Comparison of ENCODE assay signal across 27 mouse cellular contexts in genomic region chr10:80279273-80279672, GRCm38 (mm10). TPM values are rescaled to one million over a fixed set of nuclear protein-coding genes. Genes with fewer than 3 reads are reported as not detected.
A peak's percentile ranks its signal among the peaks of the same experiment; 100 is the strongest.
DNase-seq lines count a peak whose midpoint lies in the region; ATAC-seq and TF ChIP-seq lines count a peak whose summit lies in the region.
"Had no signal": no experiment of that assay in that cellular context is flagged by ENCODE, and none has a peak within 500 bp of the region (broad histone marks: within the 10 kb centered on the region; RNA-seq: fewer than 3 reads in every experiment).

No protein-coding gene starts in this region.

- no peak for TF ChIP-seq POLR2A in kidney, adult 2 months (IDR thresholded peaks at IDR 0.05; ENCODE audit: low read depth, low read length)

- H3K4me1 ChIP-seq in kidney, embryonic 16.5 days (ENCODE audit: insufficient read depth, low read length), result 0 out of 2 replicates have a peak, but pooled peaks cover 6% of the 10 kb centered on the region
- H3K4me1 ChIP-seq in kidney, adult 2 months (ENCODE audit: control insufficient read depth, insufficient read depth, low read length), result peaks cover 22% of the 10 kb centered on the region
- peaks cover 26% of the 10 kb centered on the region for H3K4me1 ChIP-seq in liver, postnatal 0 days (ENCODE audit: insufficient read depth)
- peaks cover 8% of the 10 kb centered on the region; the same call in 1 of the 2 replicates for H3K4me1 ChIP-seq in liver, embryonic 12.5 days
- H3K4me1 ChIP-seq in neural tube, embryonic 13.5 days (replicated peaks), result peaks cover 10% of the 10 kb centered on the region
- H3K4me1 ChIP-seq: forebrain, embryonic 10.5 days; forebrain, embryonic 13.5 days had no signal

- H3K27ac ChIP-seq in kidney, embryonic 16.5 days (ENCODE audit: low read length), result 0 out of 2 replicates have a peak overlapping the region, but pooled peaks have one; percentile 24
- H3K27ac ChIP-seq in kidney, adult 2 months (ENCODE audit: insufficient read depth, low read depth, low read length), result no peak overlapping the region
- peak overlapping the region; percentile 16; the same call in 1 of the 2 replicates for H3K27ac ChIP-seq in liver, postnatal 0 days (ENCODE audit: low read depth)
- no peak overlapping the region for H3K27ac ChIP-seq in liver, embryonic 12.5 days
- no peak overlapping the region for H3K27ac ChIP-seq in neural tube, embryonic 13.5 days (replicated peaks)
- H3K27ac ChIP-seq: forebrain, embryonic 10.5 days; forebrain, embryonic 13.5 days; heart, embryonic 15.5 days; hindbrain, embryonic 10.5 days; hindbrain, embryonic 13.5 days had no signal

- H3K4me3 ChIP-seq in kidney, embryonic 16.5 days (ENCODE audit: low read length), result no peak overlapping the region
- no peak overlapping the region for H3K4me3 ChIP-seq in kidney, adult 2 months (ENCODE audit: insufficient read depth, low read depth, low read length)
- H3K4me3 ChIP-seq in liver, postnatal 0 days (ENCODE audit: low read depth, low read length), result no peak overlapping the region
- no peak overlapping the region for H3K4me3 ChIP-seq in liver, embryonic 12.5 days
- H3K4me3 ChIP-seq in neural tube, embryonic 13.5 days, result no peak overlapping the region
- H3K4me3 ChIP-seq: forebrain, embryonic 10.5 days; forebrain, embryonic 13.5 days; heart, embryonic 12.5 days; heart, embryonic 15.5 days; hindbrain, embryonic 10.5 days; hindbrain, embryonic 13.5 days had no signal

- DNase-seq in kidney, adult 2 months, result no peak
- DNase-seq in liver, postnatal 0 days, result no peak
- DNase-seq in neural tube, embryonic 10.5 days (ENCODE audit: extremely low spot score, low spot score), result no peak
- DNase-seq: adrenal gland, postnatal 10 days; adrenal gland, postnatal 36 days; B cell, adult 2 months; cerebellum, adult 18-20 months; cerebellum, adult 9-10 months; cerebellum, postnatal 14 days; gastrocnemius, postnatal 10 days; gastrocnemius, postnatal 36 days; heart, postnatal 10 days; heart, postnatal 36 days had no signal

- no peak for TF ChIP-seq CTCF in kidney, adult 2 months (conservative IDR thresholded peaks at IDR 0.05; ENCODE audit: insufficient read depth, insufficient read length, low read depth, low read length)
- no peak for TF ChIP-seq CTCF in liver, postnatal 0 days (IDR thresholded peaks at IDR 0.05; ENCODE audit: low read depth)

- no peak for ATAC-seq in kidney, embryonic 16.5 days (ENCODE audit: low FRiP score, low TSS enrichment)
- no peak for ATAC-seq in liver, postnatal 0 days
- no peak for ATAC-seq in liver, embryonic 12.5 days
- no peak for ATAC-seq in neural tube, embryonic 13.5 days (ENCODE audit: low read depth)
- ATAC-seq: forebrain, embryonic 13.5 days; forebrain, embryonic 16.5 days; hindbrain, embryonic 16.5 days; Patski had no signal

- no peak overlapping the region for H3K4me2 ChIP-seq in kidney, embryonic 16.5 days (replicated peaks; ENCODE audit: low read depth, low read length)
- H3K4me2 ChIP-seq in liver, postnatal 0 days (ENCODE audit: low read depth, low read length), result no peak overlapping the region
- H3K4me2 ChIP-seq in liver, embryonic 12.5 days, result no peak overlapping the region
- no peak overlapping the region for H3K4me2 ChIP-seq in neural tube, embryonic 13.5 days
- H3K4me2 ChIP-seq: forebrain, embryonic 13.5 days; heart, embryonic 12.5 days; heart, embryonic 15.5 days; hindbrain, embryonic 13.5 days had no signal

- H3K9me3 ChIP-seq in kidney, embryonic 16.5 days (ENCODE audit: low read length), result no peaks in the 10 kb centered on the region
- H3K9me3 ChIP-seq in liver, postnatal 0 days (ENCODE audit: low read length), result no peaks in the 10 kb centered on the region
- H3K9me3 ChIP-seq in liver, embryonic 12.5 days (replicated peaks), result no peaks in the 10 kb centered on the region
- H3K9me3 ChIP-seq in neural tube, embryonic 13.5 days, result no peaks in the 10 kb centered on the region
- H3K9me3 ChIP-seq: forebrain, embryonic 10.5 days; forebrain, embryonic 13.5 days; G1E; heart, embryonic 12.5 days; heart, embryonic 15.5 days; hindbrain, embryonic 10.5 days; hindbrain, embryonic 13.5 days had no signal

- no peak for TF ChIP-seq EP300 in liver, postnatal 0 days (IDR thresholded peaks at IDR 0.05; ENCODE audit: low read depth)

- peaks cover 81% of the 10 kb centered on the region for H3K36me3 ChIP-seq in kidney, embryonic 16.5 days (ENCODE audit: insufficient read depth, low read length)
- H3K36me3 ChIP-seq in kidney, adult 2 months (ENCODE audit: control insufficient read depth, insufficient read depth, low read length), result peaks cover 4% of the 10 kb centered on the region; the same call in 1 of the 2 replicates
- H3K36me3 ChIP-seq in liver, postnatal 0 days (replicated peaks; ENCODE audit: insufficient read depth, low read length), result peaks cover 79% of the 10 kb centered on the region
- H3K36me3 ChIP-seq in liver, embryonic 12.5 days, result peaks cover 100% of the 10 kb centered on the region
- H3K36me3 ChIP-seq in neural tube, embryonic 13.5 days, result peaks cover 96% of the 10 kb centered on the region

- H3K27me3 ChIP-seq in kidney, embryonic 16.5 days (ENCODE audit: insufficient read depth, low read length), result no peaks in the 10 kb centered on the region
- no peaks in the 10 kb centered on the region for H3K27me3 ChIP-seq in kidney, adult 2 months (replicated peaks; ENCODE audit: control insufficient read depth, insufficient read depth, low read length)
- H3K27me3 ChIP-seq in liver, postnatal 0 days (ENCODE audit: insufficient read depth, low read length), result no peaks in the 10 kb centered on the region
- H3K27me3 ChIP-seq in liver, embryonic 12.5 days (replicated peaks), result no peaks in the 10 kb centered on the region
- H3K27me3 ChIP-seq in neural tube, embryonic 13.5 days, result no peaks in the 10 kb centered on the region
- H3K27me3 ChIP-seq: CH12.LX; forebrain, embryonic 13.5 days; heart, embryonic 12.5 days; heart, embryonic 15.5 days; hindbrain, embryonic 13.5 days; Patski had no signal

- WGBS in kidney, embryonic 16.5 days, result 89% methylated on average over 12 of the region's 12 CpGs
- WGBS in kidney, adult 2 months, result 66% methylated on average over 12 of the region's 12 CpGs
- WGBS in liver, postnatal 0 days (ENCODE audit: insufficient replicate concordance), result 90% methylated on average over 12 of the region's 12 CpGs
- 87% methylated on average over 12 of the region's 12 CpGs for WGBS in liver, embryonic 12.5 days (ENCODE audit: insufficient replicate concordance)
- 93% methylated on average over 12 of the region's 12 CpGs for WGBS in neural tube, embryonic 13.5 days

- H3K9ac ChIP-seq in kidney, embryonic 16.5 days (replicated peaks; ENCODE audit: low read length), result no peak overlapping the region
- H3K9ac ChIP-seq in liver, postnatal 0 days (replicated peaks), result no peak overlapping the region
- H3K9ac ChIP-seq in liver, embryonic 12.5 days, result no peak overlapping the region
- H3K9ac ChIP-seq in neural tube, embryonic 13.5 days, result 0 out of 2 replicates have a peak overlapping the region, but pooled peaks have one; percentile 26
- H3K9ac ChIP-seq: forebrain, embryonic 13.5 days; heart, embryonic 12.5 days; heart, embryonic 15.5 days; hindbrain, embryonic 13.5 days had no signal

RNA-seq across cellular contexts. Expression of gene Rps15, which starts 13.0 kb away (rescaled TPM):
- 899 and 901 TPM in 2 replicates for polyA plus RNA-seq in kidney, embryonic 16.5 days (2015; fragmentation: Nextera tagmentation; extraction: Ambion mirVana)
- polyA plus RNA-seq in kidney, adult 2 months (2012; rRNA removed), result 1,371 and 1,777 TPM in 2 replicates
- polyA plus RNA-seq in liver, postnatal 0 days (2015; fragmentation: Nextera tagmentation; extraction: Ambion mirVana), result 453 and 466 TPM in 2 replicates
- 872 and 920 TPM in 2 replicates for polyA plus RNA-seq in liver, embryonic 12.5 days (2016; fragmentation: Nextera tagmentation; extraction: Ambion mirVana)
- polyA plus RNA-seq in neural tube, embryonic 13.5 days (2015; fragmentation: Nextera tagmentation; extraction: Ambion mirVana), result 573 and 601 TPM in 2 replicates

RNA-seq across cellular contexts. Expression of gene Apc2, which starts 16.5 kb away (rescaled TPM):
- 1.6 and 1.9 TPM in 2 replicates for polyA plus RNA-seq in kidney, embryonic 16.5 days (2015; fragmentation: Nextera tagmentation; extraction: Ambion mirVana)
- 0.74 and 0.95 TPM in 2 replicates for polyA plus RNA-seq in kidney, adult 2 months (2012; rRNA removed)
- 0.05 and 0.20 TPM in 2 replicates for polyA plus RNA-seq in liver, postnatal 0 days (2015; fragmentation: Nextera tagmentation; extraction: Ambion mirVana)
- 0.17 and 0.22 TPM in 2 replicates for polyA plus RNA-seq in liver, embryonic 12.5 days (2016; fragmentation: Nextera tagmentation; extraction: Ambion mirVana)
- polyA plus RNA-seq in neural tube, embryonic 13.5 days (2015; fragmentation: Nextera tagmentation; extraction: Ambion mirVana), result 153 and 156 TPM in 2 replicates

RNA-seq across cellular contexts. Expression of gene Dazap1, which starts 18.0 kb away (rescaled TPM):
- 52.7 and 55.4 TPM in 2 replicates for polyA plus RNA-seq in kidney, embryonic 16.5 days (2015; fragmentation: Nextera tagmentation; extraction: Ambion mirVana)
- 45.6 and 49.1 TPM in 2 replicates for polyA plus RNA-seq in kidney, adult 2 months (2012; rRNA removed)
- 19.5 and 21.8 TPM in 2 replicates for polyA plus RNA-seq in liver, postnatal 0 days (2015; fragmentation: Nextera tagmentation; extraction: Ambion mirVana)
- polyA plus RNA-seq in liver, embryonic 12.5 days (2016; fragmentation: Nextera tagmentation; extraction: Ambion mirVana), result 44.3 and 45.9 TPM in 2 replicates
- polyA plus RNA-seq in neural tube, embryonic 13.5 days (2015; fragmentation: Nextera tagmentation; extraction: Ambion mirVana), result 59.8 and 66.5 TPM in 2 replicates

RNA-seq across cellular contexts. Expression of gene Gamt, which starts 18.5 kb away (rescaled TPM):
- 38.1 and 38.3 TPM in 2 replicates for polyA plus RNA-seq in kidney, embryonic 16.5 days (2015; fragmentation: Nextera tagmentation; extraction: Ambion mirVana)
- 66.7 and 68.4 TPM in 2 replicates for polyA plus RNA-seq in kidney, adult 2 months (2012; rRNA removed)
- polyA plus RNA-seq in liver, postnatal 0 days (2015; fragmentation: Nextera tagmentation; extraction: Ambion mirVana), result 93.9 and 101 TPM in 2 replicates
- 43.0 and 50.0 TPM in 2 replicates for polyA plus RNA-seq in liver, embryonic 12.5 days (2016; fragmentation: Nextera tagmentation; extraction: Ambion mirVana)
- polyA plus RNA-seq in neural tube, embryonic 13.5 days (2015; fragmentation: Nextera tagmentation; extraction: Ambion mirVana), result 31.2 and 33.0 TPM in 2 replicates

RNA-seq across cellular contexts. Expression of gene Ndufs7, which starts 30.4 kb away (rescaled TPM):
- 398 and 444 TPM in 2 replicates for polyA plus RNA-seq in kidney, embryonic 16.5 days (2015; fragmentation: Nextera tagmentation; extraction: Ambion mirVana)
- polyA plus RNA-seq in kidney, adult 2 months (2012; rRNA removed), result 1,001 and 1,041 TPM in 2 replicates
- 313 and 321 TPM in 2 replicates for polyA plus RNA-seq in liver, postnatal 0 days (2015; fragmentation: Nextera tagmentation; extraction: Ambion mirVana)
- 296 and 312 TPM in 2 replicates for polyA plus RNA-seq in liver, embryonic 12.5 days (2016; fragmentation: Nextera tagmentation; extraction: Ambion mirVana)
- 250 and 275 TPM in 2 replicates for polyA plus RNA-seq in neural tube, embryonic 13.5 days (2015; fragmentation: Nextera tagmentation; extraction: Ambion mirVana)

Comparison
In these comparisons a context has a peak if more than half of its experiments do, and no peak if none do; other contexts are left out.
1. H3K27ac ChIP-seq: peak in kidney, embryonic 16.5 days (single experiment) and liver, postnatal 0 days (single experiment); none in kidney, adult 2 months (single experiment), liver, embryonic 12.5 days (single experiment) and neural tube, embryonic 13.5 days (single experiment).
2. RNA of gene Apc2, which starts 16.5 kb away (polyA plus RNA-seq): 153 to 156 TPM in neural tube, embryonic 13.5 days; 1.6 to 1.9 TPM in kidney, embryonic 16.5 days, 0.74 to 0.95 TPM in kidney, adult 2 months, 0.17 to 0.22 TPM in liver, embryonic 12.5 days and 0.05 to 0.20 TPM in liver, postnatal 0 days; every median in the first group is over 10 times any median in the second.